Mouse (Mus musculus) bone marrow macrophage, adult 2 months (primary cell): Measurements from ENCODE around the gene Mgat4c.

Experiments
- CTCF ChIP-seq: IDR thresholded peaks from 2 replicates; pipeline ENCODE4 v1.5.1; 2012; ENCODE audit warnings: low read depth, mild to moderate bottlenecking, low read length, moderate library complexity
- POLR2A ChIP-seq: IDR thresholded peaks from 2 replicates; pipeline ENCODE4 v1.6.1; 2012; ENCODE audit warnings: mild to moderate bottlenecking, low read depth, low read length, borderline replicate concordance

- TF ChIP-seq CTCF: no peak
- TF ChIP-seq POLR2A: no peak
These were observed 135.6 kb downstream of the Mgat4c start for GRCm38 (mm10) chr10:101816902-101817301.
